Mouse (Mus musculus) megakaryocyte, embryonic 14.5 days (primary cell): Measurements from ENCODE around the gene Wiz. TPM values are rescaled to one million over a fixed set of nuclear protein-coding genes. Genes with fewer than 3 reads are reported as not detected.

Source experiments
- H3K27me3 ChIP-seq: replicated peaks from 2 replicates; pipeline ENCODE3; 2012; ENCODE audit warnings: inconsistent platforms
- H3K36me3 ChIP-seq: replicated peaks from 2 replicates; pipeline ENCODE3; 2012; ENCODE audit warnings: low read length, inconsistent platforms, mixed read lengths
- H3K4me1 ChIP-seq: 2 replicates; pipeline ENCODE4 v1.6.1; 2012; ENCODE audit warnings: inconsistent platforms
- H3K4me3 ChIP-seq: replicated peaks from 2 replicates; pipeline ENCODE3; 2012; ENCODE audit warnings: moderate library complexity, mild to moderate bottlenecking, inconsistent platforms
- H3K9me3 ChIP-seq: 2 replicates; pipeline ENCODE4 v1.6.1; 2012; ENCODE audit warnings: inconsistent platforms
- FLI1 ChIP-seq: IDR thresholded peaks from 2 replicates; pipeline ENCODE4 v1.6.1; 2012; ENCODE audit warnings: low read length, inconsistent platforms, mixed read lengths
- GATA1 ChIP-seq: IDR thresholded peaks from 3 replicates; pipeline ENCODE4 v1.6.1; 2012; ENCODE audit warnings: mixed read lengths, low read length, inconsistent platforms, borderline replicate concordance
- polyA plus RNA-seq: library from polyadenylated mRNA; stranded (reverse); fragments of >175 nt; gene quantifications from 2 replicates; pipeline ENCODE4 v1.2.3, GENCODE M21; 2012; ENCODE audit warnings: low replicate concordance; ENCODE audit not compliant: insufficient read depth

The Wiz gene
- polyA plus RNA-seq, 1 experiment: 32.7 TPM

GRCm38 (mm10) chr17:32415417-32416020 lies 26.3 kb upstream of the Wiz start:
- H3K36me3 ChIP-seq: peaks cover 22% of the 10 kb centered on the region

GRCm38 (mm10) chr17:32411898-32412297 lies 22.7 kb upstream of the Wiz start:
- H3K4me3 ChIP-seq: no peak overlapping the region
- no peaks in the 10 kb centered on the region for H3K27me3 ChIP-seq
- H3K9me3 ChIP-seq: no peaks in the 10 kb centered on the region
- TF ChIP-seq FLI1: no peak
- TF ChIP-seq GATA1: no peak
- H3K36me3 ChIP-seq: peaks cover 18% of the 10 kb centered on the region
- peaks cover 41% of the 10 kb centered on the region for H3K4me1 ChIP-seq

More at GRCm38 (mm10) chr17:32415417-32416020, 26.3 kb upstream of the Wiz start:
- peaks cover 41% of the 10 kb centered on the region for H3K4me1 ChIP-seq
- no peak overlapping the region for H3K4me3 ChIP-seq
- TF ChIP-seq FLI1 (no peak), GATA1 (no peak)
- no peaks in the 10 kb centered on the region for H3K27me3 ChIP-seq
- H3K9me3 ChIP-seq: no peaks in the 10 kb centered on the region

- no peaks in the 10 kb centered on the region for H3K9me3 ChIP-seq
- peaks cover 17% of the 10 kb centered on the region for H3K36me3 ChIP-seq
- TF ChIP-seq FLI1 (no peak), GATA1 (no peak)
- no peaks in the 10 kb centered on the region for H3K27me3 ChIP-seq
- H3K4me1 ChIP-seq: peaks cover 70% of the 10 kb centered on the region
- H3K4me3 ChIP-seq: peak within 1 kb of the TSS; percentile 91
Measured at GRCm38 (mm10) chr17:32403417-32403816, 14.2 kb upstream of the Wiz start, which contains the start of gene Rasal3. Gene Rasal3, minus strand, starts transcription at chr17:32403583.

GRCm38 (mm10) chr17:32402779-32403157 lies 13.5 kb upstream of the Wiz start:
- Histone ChIP-seq H3K36me3 (peaks cover 23% of the 10 kb centered on the region), H3K4me3 (peak overlapping the region; percentile 91), H3K27me3 (no peaks in the 10 kb centered on the region), H3K4me1 (peaks cover 70% of the 10 kb centered on the region), H3K9me3 (no peaks in the 10 kb centered on the region)
- TF ChIP-seq GATA1 (no peak), FLI1 (peak; percentile 56; the same call in 1 of the 2 replicates)

- peaks cover 29% of the 10 kb centered on the region for H3K36me3 ChIP-seq
- H3K4me1 ChIP-seq: peaks cover 70% of the 10 kb centered on the region
- TF ChIP-seq FLI1: no peak
- no peak for TF ChIP-seq GATA1
- no peaks in the 10 kb centered on the region for H3K9me3 ChIP-seq
- no peaks in the 10 kb centered on the region for H3K27me3 ChIP-seq
- H3K4me3 ChIP-seq: peak overlapping the region; percentile 91
Measured at GRCm38 (mm10) chr17:32402011-32402778, 13.0 kb upstream of the Wiz start.

- Histone ChIP-seq H3K9me3 (no peaks in the 10 kb centered on the region), H3K27me3 (no peaks in the 10 kb centered on the region), H3K4me1 (peaks cover 28% of the 10 kb centered on the region), H3K4me3 (no peak overlapping the region), H3K36me3 (peaks cover 88% of the 10 kb centered on the region)
- TF ChIP-seq GATA1 (no peak), FLI1 (no peak)
Measured at GRCm38 (mm10) chr17:32396266-32396665, 7.0 kb upstream of the Wiz start.

GRCm38 (mm10) chr17:32393944-32394343 lies 4.7 kb upstream of the Wiz start:
- Histone ChIP-seq H3K36me3 (peaks cover 87% of the 10 kb centered on the region), H3K27me3 (no peaks in the 10 kb centered on the region), H3K4me3 (no peak overlapping the region), H3K4me1 (peaks cover 11% of the 10 kb centered on the region), H3K9me3 (no peaks in the 10 kb centered on the region)
- TF ChIP-seq FLI1 (no peak), GATA1 (no peak)

GRCm38 (mm10) chr17:32388370-32389100 lies 704 bp downstream of the Wiz start:
- TF ChIP-seq FLI1: no peak
- TF ChIP-seq GATA1: no peak
- H3K27me3 ChIP-seq: no peaks in the 10 kb centered on the region
- peak overlapping the region; percentile 96 for H3K4me3 ChIP-seq
- peaks cover 28% of the 10 kb centered on the region for H3K4me1 ChIP-seq
- H3K9me3 ChIP-seq: no peaks in the 10 kb centered on the region
- H3K36me3 ChIP-seq: peaks cover 60% of the 10 kb centered on the region

- Histone ChIP-seq H3K27me3 (peaks cover 2% of the 10 kb centered on the region), H3K9me3 (no peaks in the 10 kb centered on the region), H3K4me3 (peak overlapping the region; percentile 96), H3K4me1 (peaks cover 28% of the 10 kb centered on the region), H3K36me3 (peaks cover 60% of the 10 kb centered on the region)
- TF ChIP-seq GATA1: no peak
- TF ChIP-seq FLI1: no peak
Measured at GRCm38 (mm10) chr17:32387986-32388369, 1.3 kb downstream of the Wiz start.

- H3K4me1 ChIP-seq: peaks cover 28% of the 10 kb centered on the region
- H3K27me3 ChIP-seq: peaks cover 10% of the 10 kb centered on the region
- H3K9me3 ChIP-seq: no peaks in the 10 kb centered on the region
- no peak overlapping the region for H3K4me3 ChIP-seq
- no peak for TF ChIP-seq GATA1
- TF ChIP-seq FLI1: no peak
- H3K36me3 ChIP-seq: peaks cover 50% of the 10 kb centered on the region
Measured at GRCm38 (mm10) chr17:32386659-32387432, 2.4 kb downstream of the Wiz start.
